Mouse (Mus musculus) cerebellum, adult 2 months (tissue): ENCODE results near the gene Gm49711.
"Not testable (repeated sequence)": the region's sequence is repeated elsewhere in the genome, so short reads cannot be mapped to it uniquely, and the experiment has no call there.

ENCODE experiments used
- CTCF ChIP-seq: fragments of 200-500 bp; IDR thresholded peaks from 2 replicates; pipeline ENCODE4 v1.5.1; 2011; ENCODE audit warnings: low read depth, mild to moderate bottlenecking, control low read depth, low read length, moderate library complexity, borderline replicate concordance; ENCODE audit not compliant: insufficient read depth
- POLR2A ChIP-seq: fragments of 200-500 bp; IDR thresholded peaks from 2 replicates; pipeline ENCODE4 v1.6.1; 2011; ENCODE audit warnings: low read length, control low read depth, borderline replicate concordance; ENCODE audit not compliant: insufficient read depth

DNA sequence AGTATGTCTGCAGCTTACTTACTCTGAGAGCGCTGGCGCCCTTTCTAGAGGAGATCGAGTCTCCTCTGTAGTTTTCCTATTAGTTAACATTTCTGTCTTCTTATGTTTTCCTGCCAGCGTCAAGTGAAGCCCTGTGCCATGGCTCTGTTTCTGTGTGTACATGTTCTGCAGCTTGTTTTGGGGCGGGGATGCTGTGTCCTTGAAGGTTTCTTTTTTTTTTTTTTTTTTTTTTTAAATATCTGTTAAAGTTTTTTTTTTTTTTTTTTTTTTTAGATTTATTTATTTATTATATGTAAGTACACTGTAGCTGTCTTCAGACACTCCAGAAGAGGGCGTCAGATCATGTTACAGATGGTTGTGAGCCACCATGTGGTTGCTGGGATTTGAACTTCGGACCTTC lies 44.8 kb downstream of the Gm49711 start:
- TF ChIP-seq CTCF, POLR2A: not testable (repeated sequence)
